Mouse (Mus musculus) lung, postnatal 0 days (tissue): ENCODE measurements around the gene Iba57. TPM values are rescaled to one million over a fixed set of nuclear protein-coding genes. Genes with fewer than 3 reads are reported as not detected.

ENCODE experiments used
- ATAC-seq: fragments of 200-750 bp; cut with Nextera tagmentation; 2 replicates; pipeline ENCODE4 v1.8.0; 2017; ENCODE audit warnings: moderate library complexity
- DNase-seq: peaks from one replicate; pipeline ENCODE4 v3.0.0-alpha.2; 2016; ENCODE audit warnings: low spot score
- H3K27ac ChIP-seq: fragments of 300-500 bp; sonication (generic); 2 replicates; pipeline ENCODE4 v1.5.1; 2014; ENCODE audit warnings: antibody characterized with exemption, mild to moderate bottlenecking, low read length, mixed read lengths
- H3K27me3 ChIP-seq: fragments of 300-500 bp; sonication (generic); replicated peaks from 2 replicates; pipeline ENCODE4 v1.6.1; 2014; ENCODE audit warnings: low read length, mixed read lengths; ENCODE audit not compliant: insufficient read depth
- H3K36me3 ChIP-seq: fragments of 300-500 bp; sonication (generic); 2 replicates; pipeline ENCODE4 v1.6.1; 2014; ENCODE audit warnings: low read length, mixed read lengths; ENCODE audit not compliant: insufficient read depth
- H3K4me1 ChIP-seq: fragments of 300-500 bp; sonication (generic); 2 replicates; pipeline ENCODE4 v1.6.1; 2014; ENCODE audit warnings: antibody characterized with exemption, low read depth, low read length, mixed read lengths; ENCODE audit not compliant: insufficient read depth
- H3K4me2 ChIP-seq: fragments of 300-500 bp; sonication (generic); replicated peaks from 2 replicates; pipeline ENCODE4 v1.6.1; 2014; ENCODE audit warnings: low read depth, mild to moderate bottlenecking, low read length, moderate library complexity, mixed read lengths
- H3K4me3 ChIP-seq: fragments of 300-500 bp; sonication (generic); 2 replicates; pipeline ENCODE4 v1.5.1; 2014; ENCODE audit warnings: low read depth, low read length
- H3K9ac ChIP-seq: fragments of 300-500 bp; sonication (generic); replicated peaks from 2 replicates; pipeline ENCODE4 v1.6.1; 2014; ENCODE audit warnings: low read depth, mild to moderate bottlenecking
- H3K9me3 ChIP-seq: fragments of 300-500 bp; sonication (generic); 2 replicates; pipeline ENCODE4 v1.6.1; 2016; ENCODE audit warnings: low read length, mixed read lengths
- CTCF ChIP-seq: IDR thresholded peaks from 2 replicates; pipeline ENCODE4 v1.5.1; 2016; ENCODE audit warnings: antibody characterized with exemption, mild to moderate bottlenecking
- EP300 ChIP-seq: IDR thresholded peaks from 2 replicates; pipeline ENCODE4 v1.6.1; 2016; ENCODE audit warnings: antibody characterized with exemption, mild to moderate bottlenecking, control low read depth
- WGBS: fragments of 180-500 bp; shearing (Covaris S2); extraction: QIAGEN DNeasy Blood & Tissue Kit; methylation state at CpG from one replicate; pipeline ENCODE4 v1.1.7; 2014; 5-methylcytosine and 5-hydroxymethylcytosine counted together
- polyA plus RNA-seq: library from polyadenylated mRNA; unstranded; fragments of >200 nt; fragmentation: Nextera tagmentation; extraction: Ambion mirVana; gene quantifications from 2 replicates; pipeline ENCODE4 v1.2.1, GENCODE M21; 2015

The Iba57 gene
- polyA plus RNA-seq, 1 experiment from 2014 or later: 3.9 TPM

- no peak for TF ChIP-seq CTCF
- no peak for TF ChIP-seq EP300
- no peak overlapping the region for H3K27ac ChIP-seq
- no peaks in the 10 kb centered on the region for H3K9me3 ChIP-seq
- no peaks in the 10 kb centered on the region; the same call in 1 of the 2 replicates for H3K4me1 ChIP-seq
- WGBS: 65% methylated on average over 18 of the region's 18 CpGs
- H3K4me3 ChIP-seq: no peak overlapping the region
- no peaks in the 10 kb centered on the region for H3K36me3 ChIP-seq
- peaks cover 23% of the 10 kb centered on the region for H3K27me3 ChIP-seq
- no peak overlapping the region for H3K9ac ChIP-seq
- no peak overlapping the region for H3K4me2 ChIP-seq
- ATAC-seq (no peak), DNase-seq (no peak)
These were observed 32.1 kb downstream of the Iba57 start for GRCm38 (mm10) chr11:59131348-59131919.

DNA sequence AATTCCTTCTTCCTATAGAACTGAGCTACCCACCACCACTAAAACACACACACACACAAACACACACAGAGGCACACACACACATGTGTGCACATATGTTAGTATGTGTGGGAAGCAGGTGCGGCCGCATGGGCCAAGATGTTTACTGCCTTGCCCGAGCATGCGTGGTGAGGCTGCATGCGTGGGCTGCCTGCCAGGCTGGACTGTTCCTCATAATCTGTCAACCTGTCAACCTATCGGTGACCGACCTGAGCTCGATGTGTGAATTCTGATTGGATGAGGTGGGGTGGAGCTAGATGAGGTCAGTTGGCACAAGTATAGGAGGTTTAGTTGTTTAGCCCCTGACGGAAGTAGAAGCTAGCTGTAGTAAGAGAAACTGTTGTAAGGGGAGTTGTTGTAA lies 32.8 kb downstream of the Iba57 start:
- ATAC-seq: no peak
- H3K27ac ChIP-seq: no peak overlapping the region
- no peak for DNase-seq
- no peak overlapping the region for H3K4me3 ChIP-seq
- no peaks in the 10 kb centered on the region for H3K9me3 ChIP-seq
- H3K4me1 ChIP-seq: no peaks in the 10 kb centered on the region; the same call in 1 of the 2 replicates
- no peaks in the 10 kb centered on the region for H3K36me3 ChIP-seq
- 67% methylated on average over 9 of the region's 9 CpGs for WGBS
- no peak overlapping the region for H3K9ac ChIP-seq
- H3K27me3 ChIP-seq: peaks cover 17% of the 10 kb centered on the region
- no peak overlapping the region for H3K4me2 ChIP-seq
- TF ChIP-seq EP300: no peak
- no peak for TF ChIP-seq CTCF

DNA sequence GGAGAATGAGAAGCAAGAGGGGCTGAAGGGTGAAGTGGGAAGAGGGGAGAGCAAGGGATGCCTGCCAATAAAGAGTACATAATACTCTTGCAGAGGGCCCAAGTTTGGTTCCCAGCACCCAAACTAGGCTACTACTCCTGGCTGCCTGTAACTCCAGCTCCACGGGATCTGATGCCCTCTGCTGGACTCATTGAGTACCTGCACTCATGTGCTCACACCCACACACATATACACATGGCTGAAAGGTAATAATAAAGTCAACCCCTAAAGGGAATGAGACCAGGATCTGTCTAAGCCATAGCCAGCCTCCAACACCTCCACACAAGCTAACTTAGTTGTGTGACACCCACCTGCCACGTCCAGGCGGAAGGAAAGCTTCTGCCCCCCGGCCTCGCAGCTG lies 57.6 kb downstream of the Iba57 start:
- no peak for TF ChIP-seq CTCF
- no peak for TF ChIP-seq EP300
- Histone ChIP-seq H3K9ac (no peak overlapping the region), H3K36me3 (no peaks in the 10 kb centered on the region), H3K9me3 (no peaks in the 10 kb centered on the region), H3K4me1 (no peaks in the 10 kb centered on the region), H3K4me2 (no peak overlapping the region), H3K27ac (no peak overlapping the region), H3K27me3 (no peaks in the 10 kb centered on the region), H3K4me3 (no peak overlapping the region)
- WGBS: 95% methylated on average over 5 of the region's 5 CpGs
- DNase-seq (no peak), ATAC-seq (no peak)

Other genes with a start within 250 kb of the Iba57 start
- 0.05 and 0.12 TPM in 2 replicates for gene Btnl10, start 245.8 kb downstream of the Iba57 start, polyA plus RNA-seq
- 168 and 169 TPM in 2 replicates for gene Rnf187, start 224.8 kb downstream of the Iba57 start, polyA plus RNA-seq
- gene Hist3h2ba, start 214.8 kb downstream of the Iba57 start, polyA plus RNA-seq: 2.6 TPM in 2 replicates
- 21.6 and 28.6 TPM in 2 replicates for gene Hist3h2a, start 209.1 kb downstream of the Iba57 start, polyA plus RNA-seq
- gene Trim17, start 209.1 kb downstream of the Iba57 start, polyA plus RNA-seq: 0.62 and 0.83 TPM in 2 replicates
- 19.1 and 20.2 TPM in 2 replicates for gene Trim11, start 185.6 kb downstream of the Iba57 start, polyA plus RNA-seq
- gene Obscn, start 27.3 kb downstream of the Iba57 start, polyA plus RNA-seq: 0.92 and 1.5 TPM in 2 replicates
- gene Gjc2, start 19.5 kb upstream of the Iba57 start, polyA plus RNA-seq: 1.8 and 2.5 TPM in 2 replicates
- 151 and 168 TPM in 2 replicates for gene Guk1, start 28.5 kb upstream of the Iba57 start, polyA plus RNA-seq
- gene Mrpl55, start 38.7 kb upstream of the Iba57 start, polyA plus RNA-seq: 60.0 and 74.0 TPM in 2 replicates
- 32.9 and 34.8 TPM in 2 replicates for gene 2310033P09Rik, start 44.6 kb upstream of the Iba57 start, polyA plus RNA-seq
- gene Arf1, start 64.5 kb upstream of the Iba57 start, polyA plus RNA-seq: 630 and 647 TPM in 2 replicates
- 12.6 and 18.9 TPM in 2 replicates for gene Wnt3a, start 127.0 kb upstream of the Iba57 start, polyA plus RNA-seq
- gene Wnt9a, start 143.2 kb upstream of the Iba57 start, polyA plus RNA-seq: 9.7 and 10.5 TPM in 2 replicates
- not detected in 2 replicates for gene Prss38, start 211.9 kb upstream of the Iba57 start, polyA plus RNA-seq